Mouse (Mus musculus): Measurements from ENCODE around the gene Rnf39. TPM values are rescaled to one million over a fixed set of nuclear protein-coding genes. Genes with fewer than 3 reads are reported as not detected.
"Not testable (repeated sequence)": the region's sequence is repeated elsewhere in the genome, so short reads cannot be mapped to it uniquely, and the experiment has no call there.

The Rnf39 gene
- polyA plus RNA-seq, 1 experiment = 0.44 TPM

- Histone ChIP-seq H3K27ac (ENCODE audit: insufficient read depth, low read length) (no peak overlapping the region), H3K4me1 (ENCODE audit: control insufficient read depth, insufficient read depth, low read length) (no peaks in the 10 kb centered on the region), H3K4me3 (ENCODE audit: insufficient read depth, low read length) (no peak overlapping the region)
- TF ChIP-seq CTCF (IDR thresholded peaks at IDR 0.05; ENCODE audit: borderline replicate concordance, insufficient read depth, low read length) (no peak), POLR2A (IDR thresholded peaks at IDR 0.05; ENCODE audit: low read depth, low read length) (no peak)
Observed at GRCm38 (mm10) chr17:36971172-36971850, 28.6 kb downstream of the Rnf39 start.

- H3K27ac ChIP-seq (ENCODE audit: insufficient read depth, low read length) = no peak overlapping the region
- H3K4me1 ChIP-seq (ENCODE audit: control insufficient read depth, insufficient read depth, low read length) = no peaks in the 10 kb centered on the region
- no peak overlapping the region for H3K4me3 ChIP-seq (ENCODE audit: insufficient read depth, low read length)
- TF ChIP-seq POLR2A (IDR thresholded peaks at IDR 0.05; ENCODE audit: low read depth, low read length) = no peak
- no peak for TF ChIP-seq CTCF (IDR thresholded peaks at IDR 0.05; ENCODE audit: borderline replicate concordance, insufficient read depth, low read length)
Observed at GRCm38 (mm10) chr17:36972791-36973190, 30.1 kb downstream of the Rnf39 start.

GRCm38 (mm10) chr17:36973271-36973787 lies 30.6 kb downstream of the Rnf39 start:
- no peak for TF ChIP-seq CTCF (IDR thresholded peaks at IDR 0.05; ENCODE audit: borderline replicate concordance, insufficient read depth, low read length)
- Histone ChIP-seq H3K4me3 (ENCODE audit: insufficient read depth, low read length) (no peak overlapping the region), H3K4me1 (ENCODE audit: control insufficient read depth, insufficient read depth, low read length) (no peaks in the 10 kb centered on the region), H3K27ac (ENCODE audit: insufficient read depth, low read length) (no peak overlapping the region)

- no peak for TF ChIP-seq CTCF (IDR thresholded peaks at IDR 0.05; ENCODE audit: borderline replicate concordance, insufficient read depth, low read length)
- no peak for TF ChIP-seq POLR2A (IDR thresholded peaks at IDR 0.05; ENCODE audit: low read depth, low read length)
- Histone ChIP-seq H3K4me3 (ENCODE audit: insufficient read depth, low read length) (no peak within 1 kb of the TSS), H3K27ac (ENCODE audit: insufficient read depth, low read length) (no peak within 1 kb of the TSS)
Observed at GRCm38 (mm10) chr17:36981221-36981813, 38.6 kb downstream of the Rnf39 start, which contains the start of gene 2410137M14Rik. 2410137M14Rik (minus strand) TSS chr17:36981237.

GRCm38 (mm10) chr17:36981845-36982244 lies 39.1 kb downstream of the Rnf39 start:
- H3K27ac ChIP-seq (ENCODE audit: insufficient read depth, low read length) = no peak overlapping the region
- TF ChIP-seq CTCF (IDR thresholded peaks at IDR 0.05; ENCODE audit: borderline replicate concordance, insufficient read depth, low read length) (no peak), POLR2A (IDR thresholded peaks at IDR 0.05; ENCODE audit: low read depth, low read length) (no peak)
- H3K4me1 ChIP-seq (ENCODE audit: control insufficient read depth, insufficient read depth, low read length) = no peaks in the 10 kb centered on the region
- H3K4me3 ChIP-seq (ENCODE audit: insufficient read depth, low read length) = no peak overlapping the region

More at GRCm38 (mm10) chr17:36981221-36981813, 38.6 kb downstream of the Rnf39 start, which contains the start of gene 2410137M14Rik:
- no peaks in the 10 kb centered on the region for H3K4me1 ChIP-seq (ENCODE audit: control insufficient read depth, insufficient read depth, low read length)

- Histone ChIP-seq H3K4me3 (ENCODE audit: insufficient read depth, low read length) (no peak overlapping the region), H3K27ac (ENCODE audit: insufficient read depth, low read length) (no peak overlapping the region), H3K4me1 (ENCODE audit: control insufficient read depth, insufficient read depth, low read length) (no peaks in the 10 kb centered on the region)
- TF ChIP-seq POLR2A (IDR thresholded peaks at IDR 0.05; ENCODE audit: low read depth, low read length) = no peak
Observed at GRCm38 (mm10) chr17:36982253-36983155, 39.8 kb downstream of the Rnf39 start.

- H3K4me3 ChIP-seq (ENCODE audit: insufficient read depth, low read length) = no peak overlapping the region
- TF ChIP-seq POLR2A (IDR thresholded peaks at IDR 0.05; ENCODE audit: low read depth, low read length) = no peak
- no peak for TF ChIP-seq CTCF (IDR thresholded peaks at IDR 0.05; ENCODE audit: borderline replicate concordance, insufficient read depth, low read length)
- no peaks in the 10 kb centered on the region for H3K4me1 ChIP-seq (ENCODE audit: control insufficient read depth, insufficient read depth, low read length)
- no peak overlapping the region for H3K27ac ChIP-seq (ENCODE audit: insufficient read depth, low read length)
Observed at GRCm38 (mm10) chr17:36988475-36988874, 45.8 kb downstream of the Rnf39 start.

GRCm38 (mm10) chr17:36989437-36989836 lies 46.7 kb downstream of the Rnf39 start, which contains the start of gene H2-M5:
H2-M5 (minus strand) TSS chr17:36989537.
- Histone ChIP-seq H3K4me3 (ENCODE audit: insufficient read depth, low read length) (no peak within 1 kb of the TSS), H3K4me1 (ENCODE audit: control insufficient read depth, insufficient read depth, low read length) (no peaks in the 10 kb centered on the region), H3K27ac (ENCODE audit: insufficient read depth, low read length) (no peak within 1 kb of the TSS)
- TF ChIP-seq CTCF (IDR thresholded peaks at IDR 0.05; ENCODE audit: borderline replicate concordance, insufficient read depth, low read length) = no peak
- TF ChIP-seq POLR2A (IDR thresholded peaks at IDR 0.05; ENCODE audit: low read depth, low read length) = no peak

- H3K4me1 ChIP-seq (ENCODE audit: control insufficient read depth, insufficient read depth, low read length); H3K27ac ChIP-seq (ENCODE audit: insufficient read depth, low read length); H3K4me3 ChIP-seq (ENCODE audit: insufficient read depth, low read length): not testable (repeated sequence)
Observed at GRCm38 (mm10) chr17:36990630-36991029, 47.9 kb downstream of the Rnf39 start.

All from embryonic fibroblast, embryonic 13.5 days (primary cell).